In genomic region chr8:57766471-57767065, GRCm38 (mm10) we compare ENCODE assay signal across 8 mouse cellular contexts.
A peak's percentile ranks its signal among the peaks of the same experiment; 100 is the strongest.
DNase-seq lines count a peak whose midpoint lies in the region; ATAC-seq and TF ChIP-seq lines count a peak whose summit lies in the region.
"Had no signal": no experiment of that assay in that cellular context is flagged by ENCODE, and none has a peak within 500 bp of the region (broad histone marks: within the 10 kb centered on the region; RNA-seq: fewer than 3 reads in every experiment).

No protein-coding gene starts in this region.

- ATAC-seq in kidney, postnatal 0 days (replicated peaks; ENCODE audit: low FRiP score, low read depth): no peak
- no peak for ATAC-seq in embryonic facial prominence, embryonic 14.5 days (ENCODE audit: low read depth)
- ATAC-seq in hindbrain, embryonic 14.5 days (ENCODE audit: low FRiP score): no peak

- DNase-seq in kidney, postnatal 0 days (ENCODE audit: low spot score): no peak
- DNase-seq in kidney, adult 9 months: no peak
- DNase-seq in embryonic facial prominence, embryonic 14.5 days (ENCODE audit: low spot score): no peak
- DNase-seq in hindbrain, embryonic 14.5 days (ENCODE audit: low spot score): no peak
- DNase-seq in yolk sac, embryonic 10.5 days (ENCODE audit: low spot score): no peak
- no peak for DNase-seq in cerebellum, adult 18-20 months
- DNase-seq: thymus, postnatal 4 days had no signal

- H3K27ac ChIP-seq in kidney, postnatal 0 days: no peak overlapping the region
- H3K27ac ChIP-seq in embryonic facial prominence, embryonic 14.5 days (replicated peaks; ENCODE audit: low read depth, low read length): no peak overlapping the region
- H3K27ac ChIP-seq in hindbrain, embryonic 14.5 days: no peak overlapping the region

- no peaks in the 10 kb centered on the region for H3K9me3 ChIP-seq in kidney, postnatal 0 days (replicated peaks; ENCODE audit: low read length)
- H3K9me3 ChIP-seq in embryonic facial prominence, embryonic 14.5 days (ENCODE audit: control insufficient read depth, low read length): no peaks in the 10 kb centered on the region
- no peaks in the 10 kb centered on the region for H3K9me3 ChIP-seq in hindbrain, embryonic 14.5 days (ENCODE audit: control insufficient read depth, low read length)

- 59% methylated on average over 10 of the region's 10 CpGs for WGBS in kidney, postnatal 0 days
- WGBS in embryonic facial prominence, embryonic 14.5 days: 53% methylated on average over 10 of the region's 10 CpGs
- WGBS in hindbrain, embryonic 14.5 days: 63% methylated on average over 10 of the region's 10 CpGs

- H3K4me1 ChIP-seq in kidney, postnatal 0 days (replicated peaks; ENCODE audit: insufficient read depth, low read length): no peaks in the 10 kb centered on the region
- no peaks in the 10 kb centered on the region for H3K4me1 ChIP-seq in embryonic facial prominence, embryonic 14.5 days (ENCODE audit: control insufficient read depth, insufficient read depth, low read length)
- H3K4me1 ChIP-seq in hindbrain, embryonic 14.5 days (replicated peaks; ENCODE audit: control insufficient read depth, insufficient read depth, low read length): 0 out of 2 replicates have a peak, but pooled peaks cover 7% of the 10 kb centered on the region

- no peak for TF ChIP-seq CTCF in kidney, postnatal 0 days (IDR thresholded peaks at IDR 0.05; ENCODE audit: low read depth)

- no peak overlapping the region for H3ac ChIP-seq in myocyte (ENCODE audit: control insufficient read depth, insufficient read length)

- TF ChIP-seq POLR2A in myocyte (IDR thresholded peaks at IDR 0.05; ENCODE audit: insufficient read length, low read depth): no peak

- no peak overlapping the region for H3K4me3 ChIP-seq in kidney, postnatal 0 days (replicated peaks; ENCODE audit: low read depth, low read length)
- no peak overlapping the region for H3K4me3 ChIP-seq in embryonic facial prominence, embryonic 14.5 days (ENCODE audit: low read depth, low read length)
- H3K4me3 ChIP-seq in hindbrain, embryonic 14.5 days (replicated peaks; ENCODE audit: low read length): no peak overlapping the region
- no peak overlapping the region for H3K4me3 ChIP-seq in myocyte

- H3K36me3 ChIP-seq in kidney, postnatal 0 days (ENCODE audit: insufficient read depth, low read length): no peaks in the 10 kb centered on the region
- H3K36me3 ChIP-seq in embryonic facial prominence, embryonic 14.5 days (ENCODE audit: control insufficient read depth, insufficient read depth, low read length): no peaks in the 10 kb centered on the region
- H3K36me3 ChIP-seq in hindbrain, embryonic 14.5 days (replicated peaks; ENCODE audit: control insufficient read depth, insufficient read depth): no peaks in the 10 kb centered on the region
- no peaks in the 10 kb centered on the region for H3K36me3 ChIP-seq in myocyte (ENCODE audit: control insufficient read depth, insufficient read depth)

- H3K79me2 ChIP-seq in myocyte (ENCODE audit: control insufficient read depth, insufficient read depth): no peaks in the 10 kb centered on the region

- H3K27me3 ChIP-seq in kidney, postnatal 0 days (ENCODE audit: insufficient read depth, low read length): no peaks in the 10 kb centered on the region
- H3K27me3 ChIP-seq in embryonic facial prominence, embryonic 14.5 days (replicated peaks; ENCODE audit: control insufficient read depth, insufficient read depth, low read length): no peaks in the 10 kb centered on the region
- H3K27me3 ChIP-seq in hindbrain, embryonic 14.5 days (ENCODE audit: control insufficient read depth, insufficient read depth, low read length): no peaks in the 10 kb centered on the region; the same call in 1 of the 2 replicates
- no peaks in the 10 kb centered on the region for H3K27me3 ChIP-seq in myocyte (ENCODE audit: control insufficient read depth, insufficient read depth, insufficient read length)

- 0 out of 2 replicates have a peak overlapping the region, but pooled peaks have one; percentile 23 for H3K4me2 ChIP-seq in kidney, postnatal 0 days (ENCODE audit: low read length)
- H3K4me2 ChIP-seq in embryonic facial prominence, embryonic 14.5 days (ENCODE audit: low read depth, low read length): peak overlapping the region; percentile 6; the same call in 1 of the 2 replicates
- peak overlapping the region; percentile 20 for H3K4me2 ChIP-seq in hindbrain, embryonic 14.5 days (replicated peaks)
- peak overlapping the region; percentile 45 for H3K4me2 ChIP-seq in myocyte (ENCODE audit: low read depth)

- H3K9ac ChIP-seq in kidney, postnatal 0 days (ENCODE audit: low read depth, low read length): no peak overlapping the region
- H3K9ac ChIP-seq in embryonic facial prominence, embryonic 14.5 days (ENCODE audit: low read depth, low read length): no peak overlapping the region
- no peak overlapping the region for H3K9ac ChIP-seq in hindbrain, embryonic 14.5 days

TF ChIP-seq in myocyte, 11 proteins besides CTCF, POLR2A, EP300 and RAD21:
- TF ChIP-seq POLR2AphosphoS2 (IDR thresholded peaks at IDR 0.05; ENCODE audit: insufficient read length, low read depth) (no peak), REST (IDR thresholded peaks at IDR 0.05; ENCODE audit: insufficient read depth, insufficient read length) (no peak), TCF3 (IDR thresholded peaks at IDR 0.05; ENCODE audit: insufficient read length, low read depth) (no peak), CEBPB (IDR thresholded peaks at IDR 0.05; ENCODE audit: insufficient read depth, poor library complexity, severe bottlenecking) (no peak), USF1 (IDR thresholded peaks at IDR 0.05; ENCODE audit: low read depth) (no peak), MAX (IDR thresholded peaks at IDR 0.05; ENCODE audit: low read depth) (no peak), MYOD1 (IDR thresholded peaks at IDR 0.05; ENCODE audit: control insufficient read depth in 1 of 3, insufficient read length in 2 of 3, low read depth in 2 of 3) (no peak), E2F4 (IDR thresholded peaks at IDR 0.05; ENCODE audit: insufficient read depth) (no peak), SRF (IDR thresholded peaks at IDR 0.05; ENCODE audit: control insufficient read depth, insufficient read length, low read depth) (no peak), TCF12 (IDR thresholded peaks at IDR 0.05; ENCODE audit: insufficient read depth, poor library complexity, severe bottlenecking) (no peak), MYOG (IDR thresholded peaks at IDR 0.05; ENCODE audit: control insufficient read depth in 1 of 3, insufficient read depth in 1 of 3, insufficient read length in 2 of 3, low read depth in 2 of 3) (no peak)
